In the genomic region with DNA sequence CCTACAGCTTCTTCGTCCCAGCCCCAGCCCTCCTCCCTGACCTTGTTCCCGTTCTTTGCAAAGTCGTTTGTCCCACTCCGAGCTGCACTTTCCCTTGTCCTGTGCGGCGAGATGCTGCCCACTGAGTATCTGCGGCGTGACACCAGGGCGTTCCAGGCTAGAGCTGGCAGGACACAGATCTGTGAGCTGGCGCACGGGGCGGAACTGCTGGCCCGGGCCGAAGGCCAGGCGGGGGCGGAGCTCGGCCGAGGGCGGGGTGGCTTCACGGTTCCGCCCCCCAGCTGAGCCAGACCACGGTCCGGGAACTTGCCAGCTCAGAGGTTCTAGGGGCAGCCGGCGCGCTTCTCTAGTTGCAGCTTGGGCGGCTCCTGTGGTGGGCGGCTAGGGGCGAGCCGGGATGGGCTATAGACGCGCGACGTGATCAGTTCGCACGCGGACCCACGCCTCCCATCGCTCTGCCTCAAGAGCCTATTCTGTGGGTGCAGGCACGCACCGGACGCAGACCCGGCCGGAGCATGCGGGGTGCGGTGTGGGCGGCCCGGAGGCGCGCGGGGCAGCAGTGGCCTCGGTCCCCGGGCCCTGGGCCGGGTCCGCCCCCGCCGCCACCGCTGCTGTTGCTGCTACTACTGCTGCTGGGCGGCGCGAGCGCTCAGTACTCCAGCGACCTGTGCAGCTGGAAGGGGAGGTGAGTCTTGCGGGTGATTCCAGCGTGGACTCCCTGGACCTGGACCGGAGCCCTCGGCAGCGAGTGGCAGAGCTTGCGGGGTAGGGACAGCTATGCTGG, we compare ENCODE assay signal across 8 mouse cellular contexts. TPM values are rescaled to one million over a fixed set of nuclear protein-coding genes. Genes with fewer than 3 reads are reported as not detected.
DNase-seq lines count a peak whose midpoint lies in the region; ATAC-seq lines count a peak whose summit lies in the region.

No protein-coding gene starts in this region.

- peak overlapping the region; percentile 73 for H3K4me3 ChIP-seq in hindbrain, embryonic 13.5 days

- no peak overlapping the region; the same call in 1 of the 2 replicates for H3K27ac ChIP-seq in hindbrain, embryonic 13.5 days

- ATAC-seq in hindbrain, embryonic 13.5 days (ENCODE audit: low FRiP score), result peak; percentile 89

- H3K27me3 ChIP-seq in hindbrain, embryonic 13.5 days, result peaks cover 54% of the 10 kb centered on the region

- no peaks in the 10 kb centered on the region for H3K9me3 ChIP-seq in hindbrain, embryonic 13.5 days

- peak overlapping the region; percentile 75 for H3K9ac ChIP-seq in hindbrain, embryonic 13.5 days

- under 1% methylated on average over 63 of the region's 69 CpGs for WGBS in hindbrain, embryonic 13.5 days

- no peaks in the 10 kb centered on the region for H3K36me3 ChIP-seq in hindbrain, embryonic 13.5 days

- peak overlapping the region; percentile 97 for H3K4me2 ChIP-seq in hindbrain, embryonic 13.5 days

- DNase-seq in R1 (ENCODE audit: low read depth, low spot score), result peak; percentile 75
- DNase-seq in cerebellum, postnatal 25 days, result peak; percentile 82 to 88
- peak; percentile 51 to 65 for DNase-seq in frontal cortex, postnatal 25 days (ENCODE audit: low spot score in 2 of 2)
- DNase-seq in layer of hippocampus, postnatal 36 days, result peak; percentile 80 to 86
- DNase-seq in lung, postnatal 25 days (ENCODE audit: low spot score), result peak; percentile 93
- DNase-seq in retina, adult 2 months (ENCODE audit: low read depth, low spot score), result peak; percentile 25
- DNase-seq in urinary bladder, adult 2 months (ENCODE audit: low spot score), result peak; percentile 96

- peaks cover 20% of the 10 kb centered on the region for H3K4me1 ChIP-seq in hindbrain, embryonic 13.5 days (replicated peaks)

RNA-seq across cellular contexts. Expression of gene Metrnl, which starts 1.0 kb away (rescaled TPM):
- polyA plus RNA-seq in hindbrain, embryonic 13.5 days (2015; fragmentation: Nextera tagmentation; extraction: Ambion mirVana), result 15.9 and 17.2 TPM in 2 replicates
- total RNA-seq in layer of hippocampus, postnatal 36 days (2021), result 10 to 100 TPM in 1 of 2 experiments, 1 to 10 TPM in 1; 9.2 to 10.2 TPM
- polyA plus RNA-seq in urinary bladder, adult 2 months (2012; rRNA removed), result 39.0 and 46.7 TPM in 2 replicates

RNA-seq across cellular contexts. Expression of gene B3gntl1, which starts 29.4 kb away (rescaled TPM):
- polyA plus RNA-seq in hindbrain, embryonic 13.5 days (2015; fragmentation: Nextera tagmentation; extraction: Ambion mirVana), result 6.4 and 7.8 TPM in 2 replicates
- total RNA-seq in layer of hippocampus, postnatal 36 days (2021), result 1 to 10 TPM; 6.2 to 8.7 TPM
- polyA plus RNA-seq in urinary bladder, adult 2 months (2012; rRNA removed), result 11.2 and 13.1 TPM in 2 replicates

Comparison
In these comparisons a context has a peak if more than half of its experiments do, and no peak if none do; other contexts are left out.
1. DNase-seq: peak in every context shown above with its lines; median percentile 96 in urinary bladder, adult 2 months; 93 in lung, postnatal 25 days; 85 in cerebellum, postnatal 25 days; 83 in layer of hippocampus, postnatal 36 days; 75 in R1; 58 in frontal cortex, postnatal 25 days; 25 in retina, adult 2 months.